Mouse (Mus musculus): ENCODE results near the gene Cnpy3. TPM values are rescaled to one million over a fixed set of nuclear protein-coding genes. Genes with fewer than 3 reads are reported as not detected.

Gene Cnpy3
- polyA plus RNA-seq, 1 experiment: 35.8 TPM

DNA sequence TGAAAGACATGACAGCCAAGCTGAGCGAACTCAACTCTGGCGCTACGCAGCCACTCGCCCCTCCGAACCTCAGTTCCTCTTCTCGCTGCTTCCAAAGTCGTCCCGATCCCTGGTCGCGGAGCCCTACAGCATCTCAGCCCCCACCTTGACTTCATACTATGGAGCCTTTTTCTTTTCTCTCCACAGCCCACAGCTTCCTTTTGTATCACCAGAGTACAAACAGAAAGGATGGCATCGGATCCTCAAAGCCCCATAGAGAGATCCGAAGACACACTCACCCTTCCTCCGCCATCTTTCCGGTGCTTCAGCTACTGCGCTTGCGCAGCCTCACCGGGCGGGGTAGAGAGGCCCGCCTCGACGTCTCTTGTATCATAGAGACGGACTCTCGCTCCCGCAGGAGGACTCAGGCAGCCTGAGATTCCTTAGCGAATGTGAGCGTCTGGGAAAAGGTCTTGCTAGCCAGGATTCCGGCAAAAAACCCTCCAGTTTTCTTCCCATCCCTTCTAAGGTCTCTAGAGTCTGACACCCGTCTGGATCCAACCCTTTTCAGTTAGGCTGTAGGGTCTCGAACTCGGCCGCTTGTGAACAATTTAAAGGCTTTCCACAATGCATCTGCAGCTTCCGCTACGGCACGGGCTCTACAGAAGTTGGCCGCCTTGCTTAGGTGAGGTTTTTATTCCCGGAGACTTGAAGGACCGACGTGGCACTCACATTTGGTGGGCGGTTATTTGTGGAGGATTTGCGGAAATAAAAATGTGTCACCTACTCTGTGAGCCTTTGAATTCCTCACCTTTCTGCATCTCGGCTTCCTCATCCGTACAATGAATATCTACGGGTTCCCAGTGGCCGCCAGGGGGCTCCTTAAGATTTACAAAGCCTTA, 30.6 kb upstream of the Cnpy3 start, which contains the start of gene Rpl7l1:
Rpl7l1 (minus strand) TSS at position 332 of the 881 bp plus-strand sequence.
- H3K79me2 ChIP-seq (ENCODE audit: control insufficient read depth, insufficient read depth): peaks cover 37% of the 10 kb centered on the region
- peaks cover 32% of the 10 kb centered on the region for H3K36me3 ChIP-seq (ENCODE audit: control insufficient read depth, insufficient read depth)
- peak within 1 kb of the TSS; percentile 76 for H3K4me3 ChIP-seq
- peak within 1 kb of the TSS; percentile 53 for H3ac ChIP-seq (ENCODE audit: control insufficient read depth, insufficient read length)
- H3K4me2 ChIP-seq (ENCODE audit: low read depth): peak within 1 kb of the TSS; percentile 93
- TF ChIP-seq POLR2A (IDR thresholded peaks at IDR 0.05; ENCODE audit: insufficient read length, low read depth) (peak; percentile 82), MAX (IDR thresholded peaks at IDR 0.05; ENCODE audit: low read depth) (no peak), POLR2AphosphoS2 (IDR thresholded peaks at IDR 0.05; ENCODE audit: insufficient read length, low read depth) (peak; percentile 84)
- no peaks in the 10 kb centered on the region for H3K27me3 ChIP-seq (ENCODE audit: control insufficient read depth, insufficient read depth, insufficient read length)

- Histone ChIP-seq H3K36me3 (ENCODE audit: control insufficient read depth, insufficient read depth) (peaks cover 38% of the 10 kb centered on the region), H3ac (ENCODE audit: control insufficient read depth, insufficient read length) (peak overlapping the region; percentile 53), H3K4me2 (ENCODE audit: low read depth) (peak overlapping the region; percentile 93), H3K4me3 (peak overlapping the region; percentile 76), H3K79me2 (ENCODE audit: control insufficient read depth, insufficient read depth) (peaks cover 37% of the 10 kb centered on the region), H3K27me3 (ENCODE audit: control insufficient read depth, insufficient read depth, insufficient read length) (no peaks in the 10 kb centered on the region)
- no peak for TF ChIP-seq MAX (IDR thresholded peaks at IDR 0.05; ENCODE audit: low read depth)
- TF ChIP-seq TCF12 (IDR thresholded peaks at IDR 0.05; ENCODE audit: insufficient read depth, poor library complexity, severe bottlenecking): no peak
- no peak for TF ChIP-seq E2F4 (IDR thresholded peaks at IDR 0.05; ENCODE audit: insufficient read depth)
- TF ChIP-seq TCF3 (IDR thresholded peaks at IDR 0.05; ENCODE audit: insufficient read length, low read depth): no peak
Observed at GRCm38 (mm10) chr17:46781876-46782275, 29.9 kb upstream of the Cnpy3 start.

DNA sequence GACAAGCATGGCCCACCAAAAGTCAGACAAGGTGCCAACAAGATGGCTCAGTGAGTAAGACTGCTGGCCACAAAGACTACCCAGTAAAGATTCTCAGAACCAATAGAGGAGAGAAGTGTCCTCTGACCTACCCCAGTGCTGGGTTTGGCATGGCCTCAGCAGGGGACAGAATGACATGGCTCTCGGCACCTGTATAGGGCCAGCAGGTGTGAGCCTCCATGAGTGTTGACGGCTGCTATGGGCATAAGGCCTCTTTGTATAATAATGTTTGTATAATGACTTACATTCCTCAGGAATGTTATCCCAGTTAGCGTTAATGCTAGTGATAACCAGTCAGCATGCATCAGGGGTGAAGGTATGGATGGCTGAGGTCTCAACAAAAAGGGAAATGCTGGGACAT, 24.1 kb upstream of the Cnpy3 start:
- Histone ChIP-seq H3K4me3 (no peak overlapping the region), H3K79me2 (ENCODE audit: control insufficient read depth, insufficient read depth) (peaks cover 23% of the 10 kb centered on the region), H3K27me3 (ENCODE audit: control insufficient read depth, insufficient read depth, insufficient read length) (no peaks in the 10 kb centered on the region), H3K4me2 (ENCODE audit: low read depth) (no peak overlapping the region), H3ac (ENCODE audit: control insufficient read depth, insufficient read length) (no peak overlapping the region), H3K36me3 (ENCODE audit: control insufficient read depth, insufficient read depth) (peaks cover 52% of the 10 kb centered on the region)
- TF ChIP-seq CEBPB (IDR thresholded peaks at IDR 0.05; ENCODE audit: insufficient read depth, poor library complexity, severe bottlenecking): no peak
- no peak for TF ChIP-seq E2F4 (IDR thresholded peaks at IDR 0.05; ENCODE audit: insufficient read depth)
- TF ChIP-seq REST (IDR thresholded peaks at IDR 0.05; ENCODE audit: insufficient read depth, insufficient read length): no peak
- no peak for TF ChIP-seq USF1 (IDR thresholded peaks at IDR 0.05; ENCODE audit: low read depth)
- no peak for TF ChIP-seq TCF12 (IDR thresholded peaks at IDR 0.05; ENCODE audit: insufficient read depth, poor library complexity, severe bottlenecking)
- no peak for TF ChIP-seq MYOD1 (IDR thresholded peaks at IDR 0.05; ENCODE audit: control insufficient read depth in 1 of 3, insufficient read length in 2 of 3, low read depth in 2 of 3)
- no peak for TF ChIP-seq TCF3 (IDR thresholded peaks at IDR 0.05; ENCODE audit: insufficient read length, low read depth)
- no peak for TF ChIP-seq POLR2A (IDR thresholded peaks at IDR 0.05; ENCODE audit: insufficient read length, low read depth)
- TF ChIP-seq MAX (IDR thresholded peaks at IDR 0.05; ENCODE audit: low read depth): no peak
- no peak for TF ChIP-seq MYOG (IDR thresholded peaks at IDR 0.05; ENCODE audit: control insufficient read depth in 1 of 3, insufficient read depth in 1 of 3, insufficient read length in 2 of 3, low read depth in 2 of 3)
- TF ChIP-seq POLR2AphosphoS2 (IDR thresholded peaks at IDR 0.05; ENCODE audit: insufficient read length, low read depth): no peak
- TF ChIP-seq SRF (IDR thresholded peaks at IDR 0.05; ENCODE audit: control insufficient read depth, insufficient read length, low read depth): no peak

GRCm38 (mm10) chr17:46775070-46775469, 23.1 kb upstream of the Cnpy3 start:
- Histone ChIP-seq H3K4me3 (no peak overlapping the region), H3K79me2 (ENCODE audit: control insufficient read depth, insufficient read depth) (peaks cover 13% of the 10 kb centered on the region), H3K27me3 (ENCODE audit: control insufficient read depth, insufficient read depth, insufficient read length) (no peaks in the 10 kb centered on the region), H3K4me2 (ENCODE audit: low read depth) (no peak overlapping the region), H3K36me3 (ENCODE audit: control insufficient read depth, insufficient read depth) (peaks cover 42% of the 10 kb centered on the region), H3ac (ENCODE audit: control insufficient read depth, insufficient read length) (no peak overlapping the region)
- TF ChIP-seq MAX (IDR thresholded peaks at IDR 0.05; ENCODE audit: low read depth) (no peak), MYOD1 (IDR thresholded peaks at IDR 0.05; ENCODE audit: control insufficient read depth in 1 of 3, insufficient read length in 2 of 3, low read depth in 2 of 3) (no peak), MYOG (IDR thresholded peaks at IDR 0.05; ENCODE audit: control insufficient read depth in 1 of 3, insufficient read depth in 1 of 3, insufficient read length in 2 of 3, low read depth in 2 of 3) (no peak), E2F4 (IDR thresholded peaks at IDR 0.05; ENCODE audit: insufficient read depth) (no peak), SRF (IDR thresholded peaks at IDR 0.05; ENCODE audit: control insufficient read depth, insufficient read length, low read depth) (no peak), POLR2A (IDR thresholded peaks at IDR 0.05; ENCODE audit: insufficient read length, low read depth) (no peak), POLR2AphosphoS2 (IDR thresholded peaks at IDR 0.05; ENCODE audit: insufficient read length, low read depth) (no peak), CEBPB (IDR thresholded peaks at IDR 0.05; ENCODE audit: insufficient read depth, poor library complexity, severe bottlenecking) (no peak), TCF12 (IDR thresholded peaks at IDR 0.05; ENCODE audit: insufficient read depth, poor library complexity, severe bottlenecking) (no peak), TCF3 (IDR thresholded peaks at IDR 0.05; ENCODE audit: insufficient read length, low read depth) (no peak), REST (IDR thresholded peaks at IDR 0.05; ENCODE audit: insufficient read depth, insufficient read length) (no peak), USF1 (IDR thresholded peaks at IDR 0.05; ENCODE audit: low read depth) (no peak)

DNA sequence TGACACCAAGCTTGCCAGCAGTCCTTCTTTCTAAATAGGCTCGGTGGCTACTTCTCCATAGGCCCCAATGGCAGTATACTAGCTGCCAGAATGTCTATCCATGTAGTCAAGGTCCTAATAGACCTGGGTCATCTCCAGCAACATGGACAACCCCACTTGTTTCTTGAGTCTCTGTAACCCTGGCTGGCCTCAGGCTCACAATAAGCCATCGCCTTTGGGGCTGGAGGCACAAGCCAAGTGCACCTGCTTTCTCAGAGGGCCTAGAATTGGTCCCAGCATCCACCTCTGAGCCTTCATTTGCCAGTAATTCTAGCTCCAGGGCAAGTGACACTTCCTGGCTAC, 22.1 kb upstream of the Cnpy3 start:
- H3K79me2 ChIP-seq (ENCODE audit: control insufficient read depth, insufficient read depth): peaks cover 4% of the 10 kb centered on the region
- no peaks in the 10 kb centered on the region for H3K27me3 ChIP-seq (ENCODE audit: control insufficient read depth, insufficient read depth, insufficient read length)
- H3K4me2 ChIP-seq (ENCODE audit: low read depth): peak overlapping the region; percentile 94
- H3ac ChIP-seq (ENCODE audit: control insufficient read depth, insufficient read length): no peak overlapping the region
- peaks cover 35% of the 10 kb centered on the region for H3K36me3 ChIP-seq (ENCODE audit: control insufficient read depth, insufficient read depth)
- TF ChIP-seq POLR2AphosphoS2 (IDR thresholded peaks at IDR 0.05; ENCODE audit: insufficient read length, low read depth) (peak; percentile 47), TCF12 (IDR thresholded peaks at IDR 0.05; ENCODE audit: insufficient read depth, poor library complexity, severe bottlenecking) (no peak), POLR2A (IDR thresholded peaks at IDR 0.05; ENCODE audit: insufficient read length, low read depth) (no peak), MAX (IDR thresholded peaks at IDR 0.05; ENCODE audit: low read depth) (no peak), MYOD1 (IDR thresholded peaks at IDR 0.05; ENCODE audit: control insufficient read depth in 1 of 3, insufficient read length in 2 of 3, low read depth in 2 of 3) (no peak), REST (IDR thresholded peaks at IDR 0.05; ENCODE audit: insufficient read depth, insufficient read length) (no peak), SRF (IDR thresholded peaks at IDR 0.05; ENCODE audit: control insufficient read depth, insufficient read length, low read depth) (no peak)
- H3K4me3 ChIP-seq: peak overlapping the region; percentile 91

All from myocyte (in vitro differentiated cells).